Mouse (Mus musculus) intestine, embryonic 16.5 days (tissue): ENCODE measurements around the gene Rps6ka4. TPM values are rescaled to one million over a fixed set of nuclear protein-coding genes. Genes with fewer than 3 reads are reported as not detected.
A peak's percentile ranks its signal among the peaks of the same experiment; 100 is the strongest.

Source experiments
- ATAC-seq: fragments of 200-750 bp; cut with Nextera tagmentation; 2 replicates; pipeline ENCODE4 v1.8.0; 2017; ENCODE audit warnings: moderate TSS enrichment, moderate library complexity
- H3K27ac ChIP-seq: fragments of 300-500 bp; sonication (generic); 2 replicates; pipeline ENCODE4 v1.5.1; 2014; ENCODE audit warnings: mild to moderate bottlenecking, low read length
- H3K27me3 ChIP-seq: fragments of 300-500 bp; sonication (generic); replicated peaks from 2 replicates; pipeline ENCODE4 v1.6.1; 2014; ENCODE audit warnings: low read length, control low read depth, mixed read lengths; ENCODE audit not compliant: control insufficient read depth, insufficient read depth
- H3K36me3 ChIP-seq: fragments of 300-500 bp; sonication (generic); 2 replicates; pipeline ENCODE4 v1.6.1; 2014; ENCODE audit warnings: low read length, control low read depth; ENCODE audit not compliant: control insufficient read depth, insufficient read depth
- H3K4me1 ChIP-seq: fragments of 300-500 bp; sonication (generic); 2 replicates; pipeline ENCODE4 v1.6.1; 2014; ENCODE audit warnings: low read length, control low read depth, mixed read lengths; ENCODE audit not compliant: control insufficient read depth, insufficient read depth
- H3K4me2 ChIP-seq: fragments of 300-500 bp; sonication (generic); 2 replicates; pipeline ENCODE4 v1.6.1; 2014; ENCODE audit warnings: low read depth, low read length, control low read depth
- H3K4me3 ChIP-seq: fragments of 300-500 bp; sonication (generic); 2 replicates; pipeline ENCODE4 v1.5.1; 2014; ENCODE audit warnings: mild to moderate bottlenecking, low read length
- H3K9ac ChIP-seq: fragments of 300-500 bp; sonication (generic); 2 replicates; pipeline ENCODE4 v1.6.1; 2014; ENCODE audit warnings: low read depth, low read length
- H3K9me3 ChIP-seq: fragments of 300-500 bp; sonication (generic); 2 replicates; pipeline ENCODE4 v1.6.1; 2016; ENCODE audit warnings: low read length, control low read depth; ENCODE audit not compliant: control insufficient read depth
- WGBS: fragments of 180-500 bp; shearing (Covaris S2); extraction: QIAGEN DNeasy Blood & Tissue Kit; methylation state at CpG from one replicate; pipeline ENCODE4 v1.1.7; 2014; 5-methylcytosine and 5-hydroxymethylcytosine counted together
- polyA plus RNA-seq: library from polyadenylated mRNA; unstranded; fragments of >200 nt; fragmentation: Nextera tagmentation; extraction: Ambion mirVana; gene quantifications from 2 replicates; pipeline ENCODE4 v1.2.1, GENCODE M21; 2015

Gene Rps6ka4
- polyA plus RNA-seq, 1 experiment from 2014 or later = 20.5 TPM

- Histone ChIP-seq H3K4me3 (no peak overlapping the region), H3K4me1 (peaks cover 3% of the 10 kb centered on the region), H3K27me3 (no peaks in the 10 kb centered on the region), H3K4me2 (no peak overlapping the region), H3K36me3 (no peaks in the 10 kb centered on the region), H3K27ac (no peak overlapping the region), H3K9me3 (no peaks in the 10 kb centered on the region), H3K9ac (no peak overlapping the region)
- ATAC-seq = peak; percentile 86
- 64% methylated on average over 6 of the region's 6 CpGs for WGBS
Measured at GRCm38 (mm10) chr19:6860706-6861105, 20.3 kb upstream of the Rps6ka4 start.

GRCm38 (mm10) chr19:6859971-6860370 lies 19.5 kb upstream of the Rps6ka4 start:
- H3K27me3 ChIP-seq = no peaks in the 10 kb centered on the region
- H3K9me3 ChIP-seq = no peaks in the 10 kb centered on the region
- H3K27ac ChIP-seq = no peak overlapping the region
- H3K36me3 ChIP-seq = no peaks in the 10 kb centered on the region
- H3K9ac ChIP-seq = no peak overlapping the region
- H3K4me3 ChIP-seq = no peak overlapping the region
- no peak overlapping the region for H3K4me2 ChIP-seq
- peaks cover 8% of the 10 kb centered on the region for H3K4me1 ChIP-seq
- WGBS = 84% methylated on average over 3 of the region's 3 CpGs
- ATAC-seq = no peak

- Histone ChIP-seq H3K4me3 (no peak overlapping the region), H3K4me1 (peaks cover 8% of the 10 kb centered on the region), H3K27me3 (no peaks in the 10 kb centered on the region), H3K9ac (no peak overlapping the region), H3K9me3 (no peaks in the 10 kb centered on the region), H3K36me3 (no peaks in the 10 kb centered on the region), H3K27ac (no peak overlapping the region), H3K4me2 (no peak overlapping the region)
- no peak for ATAC-seq
- 79% methylated on average over 2 of the region's 2 CpGs for WGBS
Measured at GRCm38 (mm10) chr19:6859032-6859651, 18.7 kb upstream of the Rps6ka4 start.

- H3K36me3 ChIP-seq = no peaks in the 10 kb centered on the region
- no peak within 1 kb of the TSS for H3K9ac ChIP-seq
- no peak within 1 kb of the TSS for H3K4me3 ChIP-seq
- no peak for ATAC-seq
- H3K4me2 ChIP-seq = no peak within 1 kb of the TSS
- H3K4me1 ChIP-seq = peaks cover 8% of the 10 kb centered on the region
- no peaks in the 10 kb centered on the region for H3K9me3 ChIP-seq
- H3K27me3 ChIP-seq = no peaks in the 10 kb centered on the region
- WGBS = 61% methylated on average over 7 of the region's 7 CpGs
- H3K27ac ChIP-seq = no peak within 1 kb of the TSS
Measured at GRCm38 (mm10) chr19:6858031-6858430, 17.6 kb upstream of the Rps6ka4 start, which contains the start of gene Ccdc88b. Gene Ccdc88b, minus strand, starts transcription at chr19:6858211.

- no peak overlapping the region for H3K4me3 ChIP-seq
- WGBS = 76% methylated on average over 9 of the region's 9 CpGs
- peaks cover 12% of the 10 kb centered on the region for H3K4me1 ChIP-seq
- H3K36me3 ChIP-seq = no peaks in the 10 kb centered on the region
- no peak overlapping the region for H3K9ac ChIP-seq
- H3K27ac ChIP-seq = no peak overlapping the region
- no peak overlapping the region for H3K4me2 ChIP-seq
- no peak for ATAC-seq
- no peaks in the 10 kb centered on the region for H3K9me3 ChIP-seq
- H3K27me3 ChIP-seq = no peaks in the 10 kb centered on the region
Measured at GRCm38 (mm10) chr19:6857391-6858005, 17.1 kb upstream of the Rps6ka4 start.

- Histone ChIP-seq H3K9ac (no peak overlapping the region), H3K9me3 (no peaks in the 10 kb centered on the region), H3K4me2 (no peak overlapping the region), H3K27ac (no peak overlapping the region), H3K4me3 (no peak overlapping the region), H3K4me1 (peaks cover 16% of the 10 kb centered on the region), H3K27me3 (no peaks in the 10 kb centered on the region), H3K36me3 (no peaks in the 10 kb centered on the region)
- no peak for ATAC-seq
- WGBS = 70% methylated on average over 3 of the region's 3 CpGs
Measured at GRCm38 (mm10) chr19:6857003-6857360, 16.5 kb upstream of the Rps6ka4 start.

- WGBS = 47% methylated on average over 12 of the region's 12 CpGs
- no peak overlapping the region for H3K27ac ChIP-seq
- ATAC-seq = no peak
- no peak overlapping the region for H3K4me2 ChIP-seq
- no peaks in the 10 kb centered on the region for H3K36me3 ChIP-seq
- H3K4me1 ChIP-seq = peaks cover 16% of the 10 kb centered on the region
- no peak overlapping the region for H3K4me3 ChIP-seq
- H3K27me3 ChIP-seq = no peaks in the 10 kb centered on the region
- H3K9me3 ChIP-seq = no peaks in the 10 kb centered on the region
- H3K9ac ChIP-seq = no peak overlapping the region
Measured at GRCm38 (mm10) chr19:6856281-6857002, 16.0 kb upstream of the Rps6ka4 start.

GRCm38 (mm10) chr19:6855225-6856031 lies 15.0 kb upstream of the Rps6ka4 start:
- 0 out of 2 replicates have a peak overlapping the region, but pooled peaks have one; percentile 6 for H3K27ac ChIP-seq
- H3K4me3 ChIP-seq = peak overlapping the region; percentile 25

GRCm38 (mm10) chr19:6854658-6855057 lies 14.2 kb upstream of the Rps6ka4 start:
- H3K36me3 ChIP-seq = no peaks in the 10 kb centered on the region
- H3K27ac ChIP-seq = no peak overlapping the region
- no peaks in the 10 kb centered on the region for H3K9me3 ChIP-seq
- peaks cover 14% of the 10 kb centered on the region for H3K4me1 ChIP-seq
- WGBS = 87% methylated on average over 12 of the region's 12 CpGs
- no peak overlapping the region for H3K9ac ChIP-seq
- no peak overlapping the region; the same call in 1 of the 2 replicates for H3K4me3 ChIP-seq
- no peak for ATAC-seq
- H3K4me2 ChIP-seq = peak overlapping the region; percentile 55; the same call in 1 of the 2 replicates
- H3K27me3 ChIP-seq = peaks cover 8% of the 10 kb centered on the region

More at GRCm38 (mm10) chr19:6855225-6856031, 15.0 kb upstream of the Rps6ka4 start:
- H3K27me3 ChIP-seq = 0 out of 2 replicates have a peak, but pooled peaks cover 3% of the 10 kb centered on the region
- 13% methylated on average over 38 of the region's 38 CpGs for WGBS
- peak overlapping the region; percentile 59 for H3K9ac ChIP-seq
- H3K4me2 ChIP-seq = peak overlapping the region; percentile 55
- no peaks in the 10 kb centered on the region for H3K9me3 ChIP-seq
- H3K4me1 ChIP-seq = peaks cover 15% of the 10 kb centered on the region
- peak; percentile 61 for ATAC-seq
- H3K36me3 ChIP-seq = no peaks in the 10 kb centered on the region
